Mouse (Mus musculus): ENCODE measurements around the gene Cdt1.

Cdt1 gene

DNA sequence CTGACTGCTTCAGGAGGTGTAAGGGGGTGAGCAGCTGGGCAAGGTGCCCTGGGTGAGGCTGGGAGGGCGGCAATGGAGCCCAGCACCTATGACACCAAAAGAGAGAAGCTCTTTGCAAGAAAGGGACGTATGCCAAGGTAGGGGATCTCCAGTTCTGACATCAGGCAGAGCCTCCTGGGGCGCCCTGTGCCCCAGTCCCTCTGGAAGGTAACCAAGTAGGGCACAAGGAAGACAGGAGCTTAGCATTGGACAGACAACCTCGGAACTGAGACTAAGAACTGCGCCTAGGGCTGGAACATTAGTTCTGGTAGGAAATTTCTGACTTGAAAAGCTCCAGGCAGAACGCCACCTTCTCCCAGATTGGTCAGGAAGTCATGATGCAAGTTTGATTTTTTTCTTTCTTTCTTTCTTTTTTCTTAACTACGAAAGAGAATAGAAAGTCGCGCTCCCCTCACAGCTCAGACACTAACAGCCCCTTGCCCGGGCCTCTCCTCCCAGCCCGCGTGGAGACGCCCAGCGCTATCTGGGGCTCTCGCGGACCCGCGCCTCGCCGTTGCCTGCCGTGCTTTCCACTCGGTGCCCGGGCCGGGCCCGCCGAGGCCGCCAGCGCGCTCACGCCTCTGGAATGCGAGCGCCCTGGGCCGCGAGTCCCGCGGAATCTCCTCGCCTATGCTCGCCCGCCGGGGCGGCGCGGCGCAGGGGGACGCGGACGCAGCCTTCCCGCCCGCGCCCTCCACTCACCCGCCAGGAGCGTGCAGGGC, 17.4 kb upstream of the Cdt1 start:
- DNase-seq = peak; percentile 49 to 50

DNA sequence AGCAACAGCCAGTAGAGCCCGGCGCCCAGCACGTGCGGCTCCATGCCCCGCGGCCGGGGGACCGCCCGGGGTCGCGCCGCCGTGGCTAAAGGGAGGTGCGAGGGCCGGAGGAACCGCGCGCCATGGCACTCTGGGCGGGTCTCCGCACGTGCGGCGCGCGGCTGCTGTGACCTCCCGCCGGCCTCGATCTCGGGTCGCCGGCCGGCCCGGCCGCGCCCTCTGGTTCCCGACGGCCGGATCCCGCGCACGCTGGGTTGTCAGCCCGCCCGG, 16.9 kb upstream of the Cdt1 start:
- peak in 1 of 2 experiments; percentile 62 for DNase-seq

GRCm38 (mm10) chr8:122551265-122552051, 16.4 kb upstream of the Cdt1 start, which contains the start of gene Piezo1:
Piezo1 (minus strand) TSS chr8:122551329.
- peak; percentile 89 to 93 for DNase-seq

DNA sequence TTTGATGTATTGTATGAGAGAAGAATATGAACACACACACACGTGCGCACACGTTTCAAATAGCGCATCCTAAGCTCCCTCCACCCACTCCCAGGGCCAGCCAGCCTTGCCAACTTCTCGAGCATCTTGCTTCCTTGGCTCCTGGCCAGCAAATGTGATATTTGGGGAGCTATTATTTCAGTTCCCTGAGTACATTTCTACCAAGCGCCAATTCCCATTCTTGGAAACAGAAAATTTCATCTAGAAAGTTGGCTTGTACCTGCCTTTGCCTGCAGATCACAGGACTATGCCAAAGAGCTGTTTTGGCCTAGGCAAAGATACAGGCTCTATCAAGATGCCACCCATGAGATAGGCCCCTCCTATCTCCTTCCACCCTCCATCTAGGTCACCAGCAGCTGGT, 13.0 kb upstream of the Cdt1 start:
- DNase-seq = peak; percentile 89 to 90

DNA sequence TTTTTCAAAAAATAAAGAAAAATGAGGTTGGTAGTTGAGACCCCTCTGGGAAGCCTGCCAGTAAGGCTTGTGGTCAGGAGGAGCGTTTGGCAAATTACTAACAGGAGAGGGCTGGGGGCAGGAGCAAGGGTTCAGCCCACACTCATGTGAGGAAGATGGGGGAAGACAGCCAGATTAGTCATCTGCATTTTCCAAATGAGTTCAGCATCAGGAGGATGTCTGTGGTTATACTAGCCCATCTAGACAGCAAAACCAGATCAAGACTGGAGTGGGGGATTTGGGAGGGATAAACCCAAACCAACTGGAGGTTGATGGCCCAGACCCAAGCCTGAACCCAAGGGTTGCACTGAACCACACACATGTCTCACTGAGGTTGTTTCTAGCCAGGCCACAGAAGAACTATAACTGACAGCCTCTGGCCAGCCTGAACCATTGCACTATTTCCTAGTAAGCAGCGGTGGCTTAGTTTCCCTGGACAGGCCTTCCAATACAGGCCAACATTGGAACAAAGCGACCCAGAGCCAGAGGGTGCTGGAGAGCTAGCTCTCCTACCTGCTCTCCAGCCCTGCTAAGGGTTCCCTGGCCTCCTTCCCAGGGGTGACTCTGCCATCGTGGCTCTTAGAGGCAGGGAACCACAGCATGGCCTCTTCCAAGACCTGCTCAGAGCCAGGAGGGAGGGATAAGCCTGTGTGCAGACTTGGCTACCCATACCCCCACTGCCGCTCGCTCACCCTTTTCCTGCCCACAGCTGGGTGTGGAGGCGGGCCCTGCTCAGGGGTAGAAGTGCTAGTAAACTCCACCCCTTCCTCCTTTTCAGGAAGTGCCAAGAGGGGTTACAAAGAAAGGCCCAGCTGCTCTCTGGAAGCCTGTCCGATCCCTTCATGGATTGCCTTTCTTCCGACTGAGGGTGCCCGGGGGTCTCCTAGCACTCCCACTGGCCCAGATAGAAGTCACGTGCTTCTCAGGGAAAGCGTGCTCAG, 11.5 kb upstream of the Cdt1 start:
- DNase-seq = peak; percentile 56 to 65

DNA sequence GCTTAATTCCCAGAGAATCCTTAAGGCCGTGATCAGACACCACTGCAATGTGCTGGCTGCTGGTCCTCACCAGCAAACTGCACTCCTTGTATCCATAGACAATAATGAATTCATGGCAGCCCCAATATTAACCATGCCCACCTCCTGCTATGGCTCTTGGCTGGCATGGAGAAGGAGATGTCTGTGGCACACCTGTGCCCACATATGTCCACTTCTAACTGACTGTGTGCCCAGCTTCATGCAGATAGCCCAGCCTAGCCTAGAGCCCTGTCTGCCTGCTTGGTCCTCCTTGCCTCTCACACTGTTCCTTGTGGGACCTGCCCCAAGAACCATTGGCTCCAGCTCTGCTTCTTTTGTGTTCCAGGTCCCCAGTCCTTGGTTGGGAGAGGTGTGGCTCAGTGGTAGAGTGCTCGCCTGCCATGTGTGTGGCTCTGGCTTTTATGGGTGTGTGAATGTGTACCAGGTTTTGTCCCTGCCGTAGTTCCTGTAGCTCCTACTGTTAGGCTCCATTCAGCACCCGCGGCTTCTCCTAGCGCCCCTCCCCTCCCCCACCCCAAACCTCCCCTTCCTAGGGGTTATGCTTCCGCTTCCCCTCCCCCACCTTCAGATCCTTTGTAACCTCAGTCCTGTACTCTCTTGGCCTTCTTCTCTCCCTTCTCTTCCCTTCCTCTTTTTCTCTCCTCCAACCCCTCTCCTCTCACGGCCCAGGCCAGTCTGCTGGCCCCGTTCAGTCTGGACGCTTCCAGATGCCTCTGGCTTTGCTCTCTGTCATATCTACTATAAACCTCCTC, 10.4 kb upstream of the Cdt1 start:
- peak; percentile 51 to 75 for DNase-seq

DNA sequence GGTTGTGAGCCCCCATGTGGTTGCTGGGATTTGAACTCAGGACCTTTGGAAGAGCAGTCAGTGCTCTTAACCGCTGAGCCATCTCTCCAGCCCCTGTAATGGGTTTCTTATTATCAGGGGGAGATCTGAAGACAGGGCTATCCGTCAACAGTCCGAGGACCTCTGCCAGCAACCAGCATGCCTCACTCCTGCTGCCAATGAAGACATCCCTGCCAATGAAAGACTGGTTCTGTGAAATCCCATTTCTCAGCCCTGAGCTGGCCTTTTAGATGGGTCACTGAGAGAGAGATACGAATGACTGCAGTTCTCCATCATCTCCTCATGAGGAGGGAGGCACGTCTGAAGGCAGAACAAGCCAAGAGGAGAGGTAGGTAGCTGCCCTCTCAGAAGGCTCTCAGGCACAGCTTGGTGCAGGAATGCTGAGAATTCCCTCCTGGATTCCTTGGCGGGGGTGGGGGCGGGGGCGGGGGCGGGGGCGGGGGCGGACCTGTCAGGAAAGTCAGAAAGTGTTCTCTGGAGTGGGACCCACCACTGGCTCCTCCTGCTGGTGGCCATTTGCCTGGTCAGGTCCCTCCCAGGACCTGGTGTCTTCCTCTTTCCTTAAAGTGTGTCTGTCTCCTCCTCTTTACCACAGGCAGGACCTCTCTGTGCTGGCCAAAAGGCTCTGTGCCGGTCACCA, 9.0 kb upstream of the Cdt1 start:
- peak; percentile 89 to 92 for DNase-seq

- DNase-seq = no peak
These were observed 6.6 kb upstream of the Cdt1 start for GRCm38 (mm10) chr8:122561199-122561598.

GRCm38 (mm10) chr8:122564363-122565352, 3.2 kb upstream of the Cdt1 start:
- DNase-seq = no peak

DNA sequence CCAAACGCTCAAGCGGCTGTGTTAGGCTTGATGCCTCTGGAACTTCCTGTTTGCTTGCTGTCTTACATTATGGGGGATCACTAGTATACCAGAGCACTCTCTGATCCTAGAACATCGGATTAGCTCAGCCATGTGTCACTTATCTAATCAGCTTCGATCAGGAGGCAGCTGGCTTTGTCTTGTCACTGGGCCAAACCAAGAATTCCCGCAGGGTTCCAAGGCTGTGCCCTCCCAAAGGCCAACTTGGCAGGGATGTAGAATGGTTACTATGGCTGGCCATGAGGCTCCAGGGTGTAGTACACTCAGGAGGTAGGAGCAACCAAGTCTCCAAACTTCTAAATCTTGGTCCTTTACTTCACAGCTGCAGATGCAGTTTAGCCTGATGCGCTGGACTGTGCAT, 1.0 kb upstream of the Cdt1 start:
- peak; percentile 80 to 83 for DNase-seq

DNA sequence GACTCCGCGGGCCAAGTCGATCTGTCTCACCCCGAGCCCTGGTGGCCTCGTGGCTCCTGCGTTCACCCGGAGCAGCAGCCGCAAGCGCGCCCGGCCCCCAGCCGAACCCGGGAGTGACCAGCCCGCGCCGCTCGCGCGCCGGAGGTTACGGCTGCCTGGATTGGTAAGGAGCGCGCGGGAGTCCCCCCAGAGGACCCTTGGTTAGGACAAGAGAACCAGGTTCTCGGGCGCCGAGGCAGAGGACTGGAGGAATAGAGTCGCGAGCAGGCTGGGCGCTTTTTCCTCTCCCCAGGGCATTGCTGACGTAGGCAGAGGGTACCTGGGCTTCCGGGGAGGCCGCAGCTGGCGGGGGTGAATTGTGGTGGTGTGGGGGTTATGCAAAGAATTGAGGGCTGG, 292 bp downstream of the Cdt1 start:
- DNase-seq = no peak

GRCm38 (mm10) chr8:122568881-122569309, 1.1 kb downstream of the Cdt1 start:
- DNase-seq = peak; percentile 45 to 46

DNA sequence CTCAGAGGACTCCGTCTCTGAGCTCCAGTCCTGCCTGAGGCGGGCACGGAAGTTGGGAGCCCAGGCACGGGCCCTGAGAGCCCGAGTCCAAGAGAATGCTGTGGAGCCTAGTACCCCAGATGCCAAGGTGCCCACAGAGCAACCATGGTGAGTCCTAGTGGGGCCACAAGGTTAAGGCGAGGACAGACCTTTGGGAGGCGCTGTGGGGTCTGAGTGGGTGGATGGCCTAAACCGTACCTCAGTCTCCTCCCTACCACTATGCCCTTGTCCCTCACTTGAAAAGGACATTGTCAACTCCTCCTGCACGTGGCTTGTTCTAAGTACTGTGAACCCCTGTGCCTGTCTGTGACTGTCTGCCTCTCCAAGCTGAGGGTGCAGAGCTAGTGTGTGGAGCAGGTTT, 1.5 kb downstream of the Cdt1 start:
- DNase-seq = no peak

- DNase-seq = no peak
These were observed 2.2 kb downstream of the Cdt1 start for GRCm38 (mm10) chr8:122569996-122570395.

DNA sequence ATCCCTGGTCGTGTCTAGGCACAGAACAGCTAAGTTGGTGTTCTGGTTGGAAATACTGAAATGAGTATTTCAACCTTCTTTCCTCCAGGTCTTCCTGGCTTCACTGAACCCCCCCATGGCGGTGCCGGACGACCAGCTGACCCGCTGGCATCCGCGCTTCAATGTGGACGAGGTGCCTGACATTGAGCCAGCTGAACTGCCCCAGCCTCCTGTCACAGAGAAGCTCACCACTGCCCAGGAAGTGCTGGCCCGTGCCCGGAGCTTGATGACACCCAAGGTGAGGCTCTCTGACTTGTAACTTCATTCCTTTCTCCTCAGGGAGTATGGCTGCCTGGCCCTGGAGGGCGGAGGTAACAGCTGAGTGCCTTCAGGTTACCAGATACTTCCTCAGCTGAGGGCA, 3.3 kb downstream of the Cdt1 start:
- peak; percentile 82 to 88 for DNase-seq

DNA sequence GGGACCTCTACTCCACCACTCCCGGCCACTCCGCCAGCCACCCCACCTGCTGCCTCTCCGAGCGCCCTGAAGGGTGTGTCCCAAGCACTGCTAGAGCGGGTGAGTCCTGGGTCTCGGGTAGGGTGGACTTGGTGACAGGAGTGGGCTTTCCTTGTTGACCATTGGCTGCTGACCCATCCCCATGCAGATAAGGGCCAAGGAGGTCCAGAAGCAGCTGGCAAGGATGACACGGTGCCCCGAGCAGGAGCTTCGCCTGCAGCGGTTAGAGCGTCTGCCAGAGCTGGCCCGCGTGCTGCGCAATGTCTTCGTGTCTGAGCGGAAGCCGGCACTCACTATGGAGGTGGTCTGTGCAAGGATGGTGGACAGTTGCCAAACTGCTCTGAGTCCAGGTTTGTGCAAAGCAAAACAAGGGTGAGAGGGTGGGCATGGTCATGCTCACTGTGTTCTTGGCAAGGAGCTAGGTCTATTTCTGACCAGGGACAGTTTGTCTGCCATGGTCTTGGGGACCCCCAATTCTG, 4.0 kb downstream of the Cdt1 start:
- DNase-seq = peak; percentile 61 to 66

DNA sequence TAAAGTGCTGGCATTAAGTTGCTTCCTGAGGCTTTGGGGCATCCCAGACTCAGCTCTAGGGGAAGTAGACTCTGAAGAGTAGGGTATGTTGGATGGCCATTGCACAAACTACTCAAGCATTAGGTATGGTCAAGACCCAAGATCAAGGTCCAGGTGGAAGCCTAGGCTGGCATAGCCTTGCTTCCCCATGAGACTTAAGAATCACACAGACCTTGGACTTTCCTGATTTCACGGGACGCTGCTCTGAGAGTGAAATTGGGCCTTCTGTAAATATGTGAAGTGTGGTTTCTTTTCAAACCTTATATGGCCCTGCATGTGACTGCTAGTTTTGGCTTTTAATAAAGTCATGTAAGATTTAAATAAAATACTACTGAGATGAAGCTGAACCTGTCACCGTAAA, 4.9 kb downstream of the Cdt1 start:
- no peak for DNase-seq

GRCm38 (mm10) chr8:122573176-122573575, 5.4 kb downstream of the Cdt1 start:
- DNase-seq = peak; percentile 43 to 57

GRCm38 (mm10) chr8:122573577-122573976, 5.8 kb downstream of the Cdt1 start:
- DNase-seq = no peak

- DNase-seq = no peak
These were observed 6.4 kb downstream of the Cdt1 start for GRCm38 (mm10) chr8:122574264-122574663.
